30 mouse cellular contexts compared by ENCODE assay signal in the genomic region with DNA sequence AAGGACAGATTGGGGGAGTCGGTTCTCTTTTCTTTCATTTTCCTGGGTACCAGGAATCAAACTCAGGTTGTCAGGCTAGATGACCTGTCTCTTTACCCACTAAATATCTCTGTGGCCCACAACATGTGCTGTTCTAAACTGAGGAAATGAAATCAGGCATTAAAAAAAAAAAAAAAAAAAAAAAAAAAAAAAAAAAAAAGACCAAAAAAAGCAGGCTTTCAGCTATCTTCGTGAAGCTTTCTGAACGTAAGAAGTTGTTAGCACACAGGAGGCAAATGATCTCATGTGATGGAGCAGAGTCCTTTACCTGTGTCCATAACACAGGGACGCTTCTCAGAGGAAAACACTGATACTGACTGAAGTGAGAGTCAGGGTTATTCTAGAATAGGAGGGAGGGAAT.
"Had no signal": no experiment of that assay in that cellular context is flagged by ENCODE, and none has a peak within 500 bp of the region (broad histone marks: within the 10 kb centered on the region; RNA-seq: fewer than 3 reads in every experiment).

No protein-coding gene starts in this region.

- H3K9me3 ChIP-seq: limb, embryonic 10.5 days; limb, embryonic 12.5 days; limb, embryonic 13.5 days; limb, embryonic 15.5 days; liver, embryonic 12.5 days; liver, embryonic 13.5 days; liver, embryonic 15.5 days; lung, embryonic 15.5 days; megakaryocyte, embryonic 14.5 days; midbrain, embryonic 10.5 days; midbrain, embryonic 12.5 days; midbrain, embryonic 15.5 days had no signal

- H3K27me3 ChIP-seq: limb, embryonic 12.5 days; limb, embryonic 13.5 days; limb, embryonic 15.5 days; liver, embryonic 12.5 days; liver, embryonic 13.5 days; liver, embryonic 15.5 days; lung, embryonic 15.5 days; megakaryocyte, embryonic 14.5 days; midbrain, embryonic 12.5 days; midbrain, embryonic 15.5 days had no signal

- H3K4me2 ChIP-seq: limb, embryonic 12.5 days; limb, embryonic 13.5 days; limb, embryonic 15.5 days; liver, embryonic 11.5 days; liver, embryonic 12.5 days; liver, embryonic 13.5 days; liver, embryonic 15.5 days; lung, embryonic 14.5 days; lung, embryonic 15.5 days; midbrain, embryonic 12.5 days; midbrain, embryonic 15.5 days had no signal

- H3K27ac ChIP-seq: left cerebral cortex, adult 2 months; limb, embryonic 10.5 days; limb, embryonic 12.5 days; limb, embryonic 13.5 days; limb, embryonic 15.5 days; liver, embryonic 12.5 days; liver, embryonic 13.5 days; liver, embryonic 14.5 days; liver, embryonic 15.5 days; macrophage; midbrain, embryonic 10.5 days; midbrain, embryonic 12.5 days; midbrain, embryonic 15.5 days had no signal

- H3K4me1 ChIP-seq: limb, embryonic 10.5 days; limb, embryonic 12.5 days; limb, embryonic 13.5 days; limb, embryonic 15.5 days; liver, embryonic 15.5 days; lung, embryonic 15.5 days; midbrain, embryonic 10.5 days; midbrain, embryonic 12.5 days; midbrain, embryonic 15.5 days had no signal

- H3K4me3 ChIP-seq: left cerebral cortex, adult 2 months; limb, embryonic 10.5 days; limb, embryonic 12.5 days; limb, embryonic 13.5 days; limb, embryonic 15.5 days; liver, embryonic 12.5 days; liver, embryonic 13.5 days; liver, embryonic 15.5 days; lung, embryonic 15.5 days; megakaryocyte, embryonic 14.5 days; midbrain, embryonic 10.5 days; midbrain, embryonic 12.5 days; midbrain, embryonic 15.5 days; myocyte had no signal

- ATAC-seq: liver, embryonic 12.5 days; liver, postnatal 0 days; lung, postnatal 0 days; midbrain, embryonic 15.5 days; midbrain, embryonic 16.5 days had no signal

- DNase-seq: left cerebral cortex, postnatal 4 days; liver; liver, embryonic 13.5 days; liver, postnatal 0 days; lung, adult 18-20 months; lung, adult 2 months; lung, embryonic 14.5 days; lung, postnatal 10 days; lung, postnatal 14 days; lung, postnatal 36 days; lung, postnatal 4 days; midbrain, embryonic 14.5 days had no signal

- H3K9ac ChIP-seq: limb, embryonic 12.5 days; limb, embryonic 13.5 days; limb, embryonic 15.5 days; liver, embryonic 12.5 days; liver, embryonic 13.5 days; liver, embryonic 14.5 days; liver, embryonic 15.5 days; liver, postnatal 0 days; lung, embryonic 14.5 days; lung, embryonic 15.5 days; midbrain, embryonic 12.5 days; midbrain, embryonic 15.5 days had no signal
